Mouse (Mus musculus) neutrophil, adult 5-6 weeks (primary cell): ENCODE measurements at regions not wholly inside any gene's neighbourhood (a gene's known extent, or its start where the extent isn't known, plus 50 kb on each side); places are given as distances from the start of the nearest gene placed in this dataset.

Experiments used
- ATAC-seq: fragments of 151-379, 151-347 bp; 2 replicates; pipeline ENCODE4 v1.8.0; 2017; ENCODE audit warnings: mild to moderate bottlenecking, moderate TSS enrichment; ENCODE audit not compliant: insufficient number of reproducible peaks, poor library complexity, low FRiP score, severe bottlenecking; ENCODE audit errors: extremely low read depth

GRCm38 (mm10) chr13:44615696-44616095 lies 113.6 kb upstream of the Jarid2 start:
- no peak for ATAC-seq

GRCm38 (mm10) chr13:44618368-44618767 lies 110.9 kb upstream of the Jarid2 start:
- ATAC-seq: no peak

GRCm38 (mm10) chr13:44622661-44623355 lies 106.5 kb upstream of the Jarid2 start:
- no peak for ATAC-seq

GRCm38 (mm10) chr13:44624716-44625115 lies 104.6 kb upstream of the Jarid2 start:
- ATAC-seq: no peak

- no peak for ATAC-seq
Observed at GRCm38 (mm10) chr13:44625792-44626191, 103.5 kb upstream of the Jarid2 start.

GRCm38 (mm10) chr13:44626806-44627205 lies 102.5 kb upstream of the Jarid2 start:
- ATAC-seq: no peak

GRCm38 (mm10) chr13:44630061-44630460 lies 99.2 kb upstream of the Jarid2 start:
- ATAC-seq: no peak

- no peak for ATAC-seq
Observed at GRCm38 (mm10) chr13:44634616-44635015, 94.7 kb upstream of the Jarid2 start.

GRCm38 (mm10) chr13:44635221-44636007 lies 93.9 kb upstream of the Jarid2 start:
- no peak for ATAC-seq

GRCm38 (mm10) chr13:44636008-44636335 lies 93.3 kb upstream of the Jarid2 start:
- ATAC-seq: no peak

GRCm38 (mm10) chr13:44642361-44642760 lies 86.9 kb upstream of the Jarid2 start:
- no peak for ATAC-seq

GRCm38 (mm10) chr13:44650052-44650451 lies 79.2 kb upstream of the Jarid2 start:
- ATAC-seq: no peak

- no peak for ATAC-seq
Observed at GRCm38 (mm10) chr13:44651259-44652238, 77.7 kb upstream of the Jarid2 start.

- no peak for ATAC-seq
Observed at GRCm38 (mm10) chr13:44657905-44658414, 71.3 kb upstream of the Jarid2 start.

GRCm38 (mm10) chr13:44659861-44660260 lies 69.4 kb upstream of the Jarid2 start:
- ATAC-seq: no peak

GRCm38 (mm10) chr13:44663062-44663461 lies 66.2 kb upstream of the Jarid2 start:
- no peak for ATAC-seq

GRCm38 (mm10) chr13:44663730-44664129 lies 65.5 kb upstream of the Jarid2 start:
- no peak for ATAC-seq

- no peak for ATAC-seq
Observed at GRCm38 (mm10) chr13:44669761-44670160, 59.5 kb upstream of the Jarid2 start.

- ATAC-seq: no peak
Observed at GRCm38 (mm10) chr13:44673337-44673966, 55.8 kb upstream of the Jarid2 start.
